Mouse (Mus musculus) layer of hippocampus, adult 18-20 months (tissue): ENCODE data around the gene Pprc1. TPM values are rescaled to one million over a fixed set of nuclear protein-coding genes. Genes with fewer than 3 reads are reported as not detected.

Experiments
- DNase-seq, 2 experiments: peaks; one replicate each; pipeline ENCODE4 v3.0.0; 2022; ENCODE audit warnings: low spot score in 2 of 2
- long read RNA-seq: library from polyadenylated mRNA; stranded (forward); transcript quantifications from one replicate; pipeline ENCODE4 v2.0.0, GENCODE M21; 2021
- total RNA-seq, 2 experiments: library from RNA; stranded (reverse); gene quantifications; 2 replicates each; pipeline ENCODE4 v1.2.3; 2021

The Pprc1 gene
- 10 to 100 TPM; 31.0 to 36.6 TPM for total RNA-seq
- long read RNA-seq, full-length matches to known transcripts, result 5 of 16 reads
- long read RNA-seq, partial matches to known transcripts, result 2 of 16 reads
- long read RNA-seq, other reads (novel, unspliced or antisense), result 9 of 16 reads

DNA sequence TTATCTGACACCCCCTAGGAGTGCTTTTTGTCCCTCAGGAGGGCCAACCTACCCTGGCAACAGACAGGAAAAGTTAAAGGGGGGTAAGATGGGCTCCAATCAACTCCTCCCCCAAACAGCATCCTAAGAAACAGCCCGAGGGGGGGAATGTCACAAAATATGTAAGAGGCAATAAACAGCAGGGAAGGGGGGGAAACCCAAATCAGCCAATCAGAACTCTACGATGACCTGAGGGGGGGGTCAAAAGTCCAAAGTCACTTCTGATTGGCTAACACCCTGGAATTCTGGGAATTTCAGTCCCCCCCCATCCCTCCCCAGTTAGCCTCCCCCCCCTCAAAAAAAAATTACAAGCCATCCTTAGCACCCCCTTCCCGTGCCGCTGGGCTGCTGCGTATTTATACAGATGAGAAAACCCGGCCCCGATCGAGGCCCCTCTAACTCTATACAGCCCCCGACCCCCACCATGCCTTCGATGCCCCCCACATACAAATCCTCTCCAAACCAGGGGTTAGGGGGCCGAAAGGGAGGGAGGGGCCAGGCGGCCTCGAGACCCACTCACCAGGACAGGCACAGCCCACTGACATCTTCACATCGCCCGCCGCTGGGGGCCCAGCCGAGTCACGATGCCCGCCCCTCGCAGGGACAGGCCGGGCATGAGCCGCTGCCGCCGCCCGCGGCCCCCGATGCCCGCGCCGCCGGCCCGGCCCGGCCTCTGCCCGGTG lies at the start of gene Pprc1:
Gene Pprc1 (plus strand): TSS at position 616 of the 722 bp plus-strand sequence.
- DNase-seq, result peak in 1 of 2 experiments; percentile 48

DNA sequence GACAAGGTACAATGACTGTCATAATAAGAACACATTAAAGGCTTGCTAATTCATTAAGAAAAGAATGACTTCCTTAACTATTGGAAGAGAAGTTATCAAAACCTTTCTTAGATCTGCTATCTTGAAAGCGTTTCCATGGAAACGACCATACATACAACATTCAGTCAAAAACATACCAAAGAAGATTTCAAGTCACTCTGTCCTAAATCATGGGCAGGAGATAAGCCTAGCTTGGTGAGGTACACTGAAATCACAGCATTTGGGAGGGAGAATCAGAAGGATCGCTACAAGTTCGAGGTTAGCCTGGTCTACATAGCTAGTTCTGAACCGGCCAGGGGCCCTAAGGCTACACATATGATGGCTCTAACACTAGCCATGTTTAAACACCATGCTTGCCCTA lies 47.3 kb upstream of the Pprc1 start:
- no peak for DNase-seq

DNA sequence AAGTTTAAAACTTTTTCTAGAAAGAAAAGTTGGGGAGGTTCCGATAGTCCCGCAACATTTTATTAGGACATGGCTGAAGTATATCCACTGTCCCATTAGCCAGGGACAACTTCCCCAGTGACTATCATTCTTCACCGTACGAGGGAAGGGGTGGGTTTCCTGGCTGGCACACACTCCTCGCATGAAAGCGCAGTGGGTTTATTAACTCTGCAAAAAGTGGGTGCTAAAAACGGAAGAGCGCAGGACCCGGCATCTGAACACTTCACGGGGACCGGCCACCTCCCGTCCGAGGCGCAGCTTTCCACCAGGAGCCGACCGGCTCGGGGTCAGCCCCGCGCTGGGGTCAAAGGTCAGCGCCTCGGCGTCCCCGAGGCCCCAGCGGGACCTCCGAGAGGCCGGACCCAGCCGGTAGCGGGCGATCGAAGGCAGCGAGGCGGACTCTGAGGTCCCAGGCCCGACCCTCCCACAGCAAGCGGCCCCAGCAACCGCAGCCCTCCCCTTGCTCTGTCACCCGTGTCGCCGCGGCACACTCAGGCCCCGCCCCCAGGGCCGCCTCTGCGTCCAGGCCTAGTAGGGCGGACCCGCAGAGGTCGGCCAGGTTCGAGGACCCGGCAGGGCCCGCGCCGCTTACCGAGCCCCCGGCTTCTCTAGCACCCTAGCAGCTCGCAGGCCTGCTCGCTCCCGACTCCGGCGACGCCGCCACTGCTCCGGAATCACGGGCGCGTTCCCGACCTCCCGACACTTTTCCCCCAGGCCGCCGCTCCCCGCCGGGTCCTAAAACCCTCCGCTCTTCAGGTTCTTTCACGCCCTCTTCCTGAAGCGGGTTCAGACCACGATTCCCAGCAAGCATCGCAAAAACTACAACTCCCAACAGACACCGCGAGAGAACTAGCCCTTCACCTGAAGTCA lies 46.6 kb upstream of the Pprc1 start, which contains the start of gene Armh3:
Gene Armh3 (minus strand): TSS at position 704 of the 909 bp plus-strand sequence.
- peak; percentile 93 to 96 for DNase-seq

DNA sequence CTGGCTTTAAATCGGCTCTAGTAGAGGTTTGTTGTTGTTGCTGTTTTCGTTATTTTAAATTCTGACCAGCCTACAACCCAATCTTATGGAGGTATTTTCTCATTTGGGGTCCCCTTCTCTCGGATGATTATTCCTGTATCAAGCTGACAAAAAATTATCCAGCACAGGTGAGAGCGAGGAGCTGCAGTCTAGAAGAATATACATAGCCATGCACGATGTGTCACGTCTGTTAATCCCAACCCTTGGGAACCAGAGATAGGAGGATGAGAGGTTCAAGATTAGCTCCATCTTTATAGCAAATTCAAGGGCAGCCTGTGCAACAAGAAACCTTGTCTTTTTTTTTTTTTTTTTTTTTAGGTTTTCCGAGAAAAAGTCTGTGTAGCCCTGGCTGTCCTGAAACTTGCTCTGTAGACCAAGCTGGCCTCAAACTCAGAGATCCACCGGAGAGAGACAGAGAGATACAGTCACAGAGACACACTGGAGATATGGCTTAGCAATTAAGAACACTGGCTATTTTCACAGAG lies 45.9 kb upstream of the Pprc1 start:
- DNase-seq, result no peak

DNA sequence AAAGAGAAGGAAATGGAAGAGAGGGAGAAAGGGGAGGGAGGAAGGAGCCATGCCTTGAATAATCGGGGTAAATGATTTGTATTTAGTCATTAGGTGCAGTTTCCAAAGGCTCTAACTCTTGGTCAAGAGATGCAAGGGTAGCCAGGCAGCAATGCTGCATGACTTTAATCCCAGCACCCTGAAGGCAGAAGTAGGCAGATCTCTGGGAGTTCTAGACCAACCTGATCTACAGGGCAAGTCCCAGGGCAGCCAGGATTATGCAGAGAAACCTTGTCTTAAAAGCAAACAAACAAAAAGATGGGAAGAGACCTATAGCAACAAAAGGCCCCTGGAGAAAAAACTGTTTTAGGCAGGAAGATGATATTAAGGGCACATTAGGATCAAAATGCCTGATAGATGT lies 45.3 kb upstream of the Pprc1 start:
- DNase-seq, result no peak

DNA sequence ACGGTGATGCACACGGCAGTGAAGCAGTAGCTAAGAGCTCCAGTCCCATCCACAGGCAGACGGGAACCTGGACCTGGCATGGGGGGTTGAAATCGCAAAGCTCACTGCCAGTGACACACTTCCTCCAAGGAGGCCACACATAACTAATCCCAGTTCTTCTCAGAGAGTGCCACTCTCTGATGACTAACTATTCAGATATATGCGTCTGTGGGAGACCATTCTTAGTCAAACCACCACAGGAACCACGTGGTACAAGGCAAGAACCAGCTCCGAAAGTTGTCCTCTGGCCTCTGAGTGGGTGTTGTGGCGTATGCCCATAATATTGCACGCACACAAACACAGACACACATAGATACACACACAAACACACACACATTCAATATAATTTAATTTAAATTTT lies 42.4 kb upstream of the Pprc1 start:
- DNase-seq, result no peak

DNA sequence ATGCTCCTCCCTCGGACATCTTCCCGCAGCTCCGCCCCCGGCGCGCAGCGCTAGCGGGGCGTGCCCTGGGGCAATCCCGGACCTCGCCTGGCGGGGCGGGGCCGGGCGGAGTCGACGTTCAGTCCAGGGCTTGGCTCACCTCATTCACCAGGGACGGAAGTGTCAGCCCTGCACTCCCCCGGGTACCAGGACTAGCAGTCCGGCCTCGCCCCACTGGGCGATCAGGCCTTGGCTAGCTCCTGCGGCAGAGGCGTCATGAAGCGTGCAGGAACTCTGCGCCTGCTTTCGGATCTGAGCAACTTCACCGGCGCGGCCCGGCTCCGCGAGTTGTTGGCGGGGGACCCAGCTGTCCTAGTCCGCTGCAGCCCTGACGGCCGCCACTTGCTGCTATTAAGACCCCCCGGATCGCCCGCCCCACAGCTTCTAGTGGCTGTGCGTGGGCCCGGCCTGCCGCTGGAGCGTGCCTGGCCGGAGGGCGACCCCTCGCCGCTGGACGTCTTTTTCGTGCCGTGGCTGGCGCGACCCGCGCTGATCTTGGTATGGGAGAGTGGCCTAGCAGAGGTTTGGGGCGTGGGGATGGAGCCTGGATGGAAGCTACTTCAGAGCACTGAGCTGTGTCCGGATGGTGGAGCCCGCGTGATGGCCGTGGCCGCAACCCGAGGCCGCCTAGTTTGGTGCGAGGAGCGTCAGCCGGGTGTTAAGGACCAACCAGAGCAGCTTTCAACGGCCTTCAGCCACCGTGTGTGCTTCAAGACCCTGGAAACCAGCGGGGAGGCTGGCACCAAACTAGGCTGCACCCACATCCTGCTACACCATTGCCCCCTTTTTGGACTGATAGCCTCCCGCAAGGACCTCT lies 41.1 kb upstream of the Pprc1 start, which contains the start of gene Hps6:
Gene Hps6 (plus strand): TSS at position 138 of the 856 bp plus-strand sequence.
- peak; percentile 49 to 71 for DNase-seq

DNA sequence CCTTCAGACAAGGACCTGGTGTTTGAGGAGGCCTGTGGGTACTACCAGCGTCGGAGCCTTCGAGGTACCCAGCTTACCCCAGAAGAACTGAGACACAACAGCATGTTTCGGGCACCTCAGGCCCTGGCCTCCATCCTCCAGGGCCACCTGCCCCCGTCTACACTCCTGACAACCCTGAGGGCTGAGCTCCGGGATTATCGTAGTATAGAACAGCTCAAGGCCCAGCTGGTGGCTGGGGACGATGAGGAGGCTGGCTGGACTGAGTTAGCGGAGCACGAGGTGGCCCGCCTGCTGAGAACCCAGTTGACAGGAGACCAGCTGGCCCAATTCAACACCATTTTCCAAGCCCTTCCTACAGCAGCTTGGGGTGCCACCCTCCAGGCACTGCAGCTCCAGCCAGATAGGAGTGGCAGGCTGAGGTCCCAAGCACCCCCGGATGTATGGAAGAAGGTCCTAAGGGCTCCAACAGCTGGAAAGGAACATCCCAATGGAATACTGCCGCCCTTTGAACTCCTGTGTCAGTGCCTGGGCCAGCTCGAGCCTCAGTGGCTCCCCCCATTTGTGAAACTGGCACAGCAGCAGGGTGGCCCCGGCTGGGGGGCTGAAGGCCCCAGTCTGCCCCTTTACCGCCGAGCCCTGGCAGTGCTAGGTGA lies 39.7 kb upstream of the Pprc1 start:
- DNase-seq, result no peak

DNA sequence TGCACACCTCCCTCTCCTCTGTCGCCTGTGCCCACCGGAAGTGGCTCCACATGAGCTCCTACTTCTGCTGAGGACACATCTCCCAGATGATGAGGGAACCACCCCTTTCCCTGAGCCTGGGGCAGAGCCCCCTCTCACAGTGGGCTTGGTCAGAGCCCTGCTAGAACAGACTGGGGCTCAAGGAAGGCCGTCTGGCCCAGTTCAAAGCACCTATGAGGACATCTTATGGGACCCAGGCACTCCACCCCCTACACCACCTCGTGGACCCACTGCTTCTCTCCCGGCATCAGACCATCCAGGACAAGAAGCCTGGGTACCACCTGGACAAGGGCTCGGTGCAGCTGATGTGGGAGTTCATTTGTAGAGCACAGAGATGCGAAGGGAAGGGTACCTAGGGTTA lies 39.0 kb upstream of the Pprc1 start:
- no peak for DNase-seq

DNA sequence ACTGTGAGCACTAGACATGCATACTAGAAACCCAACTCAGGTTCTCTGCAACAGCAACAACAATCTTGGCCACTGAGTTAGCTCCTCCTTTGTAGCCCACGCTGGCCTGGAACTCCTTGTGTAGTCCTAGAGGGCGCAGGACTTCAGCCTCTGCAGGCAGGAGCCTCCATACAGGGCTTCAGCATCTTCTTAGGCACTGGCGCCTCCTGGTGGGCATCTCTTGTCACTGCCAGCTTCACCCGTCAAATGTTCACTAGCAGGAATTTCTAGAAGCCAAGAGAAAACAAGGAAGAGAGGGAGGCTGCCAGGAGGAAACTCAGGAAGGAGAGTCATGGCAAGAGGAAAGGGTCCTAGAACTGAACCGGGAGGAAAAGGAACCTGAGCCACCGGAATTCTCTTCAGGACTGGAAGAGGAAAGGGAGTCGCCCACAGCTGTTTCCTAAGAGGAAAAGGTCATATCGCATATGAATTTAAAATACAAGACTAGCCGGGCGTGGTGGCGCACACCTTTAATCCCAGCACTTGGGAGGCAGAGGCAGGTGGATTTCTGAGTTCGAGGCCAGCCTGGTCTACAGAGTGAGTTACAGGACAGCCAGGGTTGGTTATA lies 30.0 kb upstream of the Pprc1 start:
- peak; percentile 71 to 92 for DNase-seq

DNA sequence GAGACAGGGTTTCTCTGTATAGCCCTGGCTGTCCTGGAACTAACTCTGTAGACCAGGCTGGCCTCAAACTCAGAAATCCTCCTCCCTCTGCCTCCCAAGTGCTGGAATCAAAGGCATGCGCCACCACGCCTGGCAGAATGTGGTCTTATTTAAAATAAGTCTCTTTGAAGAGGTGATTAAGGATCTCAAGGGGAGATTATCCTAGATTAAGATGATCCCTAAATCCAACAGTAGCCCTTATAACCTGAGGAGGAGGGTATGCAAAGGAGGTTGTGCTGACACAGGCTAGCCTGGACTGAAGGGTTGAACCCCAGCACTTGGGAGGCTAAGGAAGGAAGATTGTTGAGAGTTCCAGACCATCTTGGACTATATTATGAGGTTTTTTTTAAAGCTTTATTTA lies 28.7 kb upstream of the Pprc1 start:
- no peak for DNase-seq

DNA sequence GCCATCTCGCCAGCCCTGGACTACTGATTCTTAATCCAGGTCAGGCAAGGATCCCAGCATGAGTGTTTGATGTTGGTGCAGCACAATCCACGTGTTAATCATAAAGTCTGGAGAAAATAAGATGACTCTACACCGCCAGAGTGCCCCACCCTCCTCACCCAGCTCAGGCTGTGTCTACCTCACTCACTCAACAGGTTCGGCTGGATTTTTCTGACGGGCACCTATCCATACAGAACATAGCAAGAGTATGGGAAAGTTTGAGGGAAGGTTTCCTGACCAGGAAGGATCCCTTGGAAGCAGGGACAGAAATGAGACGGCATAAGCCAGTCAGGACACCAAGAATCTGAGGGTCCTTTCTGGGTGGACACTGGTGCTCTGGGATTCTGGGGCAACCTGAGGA lies 19.7 kb upstream of the Pprc1 start:
- no peak for DNase-seq

DNA sequence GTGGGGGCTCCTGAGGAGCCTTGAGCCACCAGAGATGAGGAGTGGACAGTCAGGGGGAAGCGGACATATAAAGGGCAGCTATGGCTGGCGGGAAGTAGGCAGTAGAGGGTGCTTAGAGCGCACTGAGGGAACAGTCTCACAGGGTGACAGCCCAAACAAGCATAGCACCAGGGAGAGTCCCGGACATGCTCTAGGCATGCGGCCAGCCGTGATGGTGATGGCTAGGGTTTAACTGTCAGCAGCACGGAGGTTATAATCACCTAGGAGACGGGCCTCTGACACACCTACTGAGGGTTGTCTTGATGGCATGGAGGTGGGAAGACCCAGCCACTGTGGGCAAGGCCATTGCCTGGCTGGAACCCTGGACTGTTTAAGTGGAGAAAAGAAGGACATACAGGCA lies 18.1 kb upstream of the Pprc1 start:
- no peak for DNase-seq

DNA sequence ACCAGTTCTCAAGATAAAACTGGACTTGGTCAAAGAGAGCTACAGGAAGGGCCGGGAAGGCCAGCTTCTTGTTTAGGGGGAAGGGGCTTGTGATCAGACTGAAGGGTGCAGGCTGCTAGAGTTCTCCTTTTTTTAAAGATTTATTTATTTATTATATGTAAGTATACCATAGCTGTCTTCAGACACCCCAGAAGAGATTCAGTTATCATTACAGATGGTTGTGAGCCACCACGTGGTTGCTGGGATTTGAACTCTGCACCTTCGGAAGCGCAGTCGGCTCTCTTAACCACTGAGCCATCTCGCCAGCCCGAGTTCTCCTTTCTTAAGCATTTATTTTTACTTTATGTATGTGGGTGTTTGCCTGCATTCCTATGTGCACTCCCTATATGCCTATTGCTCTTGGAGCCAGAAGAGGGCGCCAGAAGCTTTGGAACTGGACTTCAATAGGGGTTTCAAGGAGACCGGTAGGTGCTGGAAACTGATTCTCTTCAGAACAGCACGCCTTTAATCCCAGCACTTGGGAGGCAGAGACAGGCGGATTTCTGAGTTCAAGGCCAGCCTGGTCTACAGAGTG lies 15.9 kb upstream of the Pprc1 start:
- no peak for DNase-seq

DNA sequence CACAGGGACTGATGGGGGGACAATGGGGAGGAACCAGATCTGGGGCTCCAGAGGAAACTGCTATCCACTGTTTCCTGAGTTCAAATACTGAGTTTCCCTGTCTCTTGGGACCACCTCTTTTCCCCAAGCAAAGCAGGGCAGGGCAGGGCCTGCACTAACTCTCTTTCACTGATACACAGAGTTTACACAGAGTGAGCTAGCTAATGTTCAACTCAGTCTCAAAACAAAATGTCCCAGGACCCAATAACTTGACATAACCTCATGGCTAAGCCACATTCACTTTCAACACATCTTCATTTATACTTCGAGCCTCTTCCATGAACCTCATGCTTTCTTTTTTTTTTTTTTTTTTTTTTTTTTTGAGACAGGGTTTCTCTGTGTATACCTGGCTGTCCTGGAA lies 15.0 kb upstream of the Pprc1 start:
- DNase-seq, result no peak

DNA sequence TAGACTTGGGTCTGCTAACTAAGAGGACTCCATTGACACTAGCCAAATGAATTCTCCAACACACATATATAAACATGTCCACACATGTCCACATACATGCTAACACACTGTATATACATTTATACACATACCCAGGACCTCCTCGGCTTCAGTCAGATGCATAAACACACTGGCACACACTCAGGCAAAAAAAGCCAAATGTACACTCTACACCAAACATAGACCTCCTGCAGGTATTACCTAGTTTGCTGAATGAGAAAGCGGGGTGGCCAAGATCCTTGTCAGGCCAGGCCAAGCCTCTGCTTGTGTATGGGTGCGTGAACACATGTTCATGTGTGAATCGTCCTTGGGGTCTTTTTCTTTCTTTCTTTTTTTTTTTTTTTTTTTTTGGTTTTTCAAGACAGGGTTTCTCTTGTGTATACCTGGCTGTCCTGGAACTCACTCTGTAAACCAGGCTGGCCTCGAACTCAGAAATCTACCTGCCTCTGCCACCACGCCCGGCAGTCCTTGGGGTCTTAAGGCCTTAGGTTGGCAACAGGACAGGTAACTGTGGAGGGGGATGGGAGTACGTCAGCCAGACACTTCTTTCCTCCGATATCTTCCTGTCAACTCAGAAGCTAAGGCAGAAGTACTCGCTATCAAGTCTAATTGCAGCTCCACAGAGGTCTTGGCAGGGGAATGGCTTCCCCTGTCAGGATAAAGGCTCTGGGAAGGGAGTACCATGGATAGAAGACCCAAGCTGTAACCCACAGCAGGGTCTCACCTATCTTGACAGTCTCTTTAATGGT lies 14.3 kb upstream of the Pprc1 start:
- no peak for DNase-seq

DNA sequence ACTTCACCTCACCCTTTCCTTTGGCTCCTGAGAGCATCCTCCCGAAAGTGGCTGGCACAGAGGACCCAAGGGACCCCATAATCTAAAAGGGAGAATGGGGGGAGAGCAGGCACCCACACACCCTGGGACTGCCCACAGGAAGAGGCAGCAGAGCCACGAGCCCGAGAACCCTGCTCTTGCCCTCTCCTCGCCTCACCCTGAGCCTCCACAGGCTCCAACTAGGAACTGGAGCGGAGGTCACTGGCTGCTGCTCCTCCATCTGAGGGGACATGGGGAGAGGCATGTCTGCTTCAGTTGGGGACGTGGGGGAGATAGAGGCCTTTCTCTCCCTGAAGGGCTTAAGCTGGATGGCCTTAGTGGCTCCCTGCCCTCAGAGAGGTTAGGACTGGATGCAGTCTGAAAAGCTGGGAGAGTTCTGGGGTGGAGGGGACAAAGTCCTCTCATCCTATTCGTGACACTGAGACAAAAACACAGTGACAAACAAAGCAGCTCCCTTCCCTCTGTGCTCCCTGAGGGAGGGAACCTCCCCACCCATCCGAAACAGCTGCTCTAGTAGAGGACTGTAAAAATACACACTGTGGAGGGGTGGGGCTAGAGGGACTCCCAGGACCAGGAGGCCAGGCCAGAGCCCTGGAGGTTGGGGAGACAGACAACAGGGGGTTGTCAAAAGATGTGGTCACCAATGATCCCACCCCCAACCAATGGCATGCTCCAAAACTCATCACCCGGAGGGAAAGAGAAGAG lies 12.8 kb upstream of the Pprc1 start:
- no peak for DNase-seq
